Mouse (Mus musculus): ENCODE measurements around the gene Cipc.

DNA sequence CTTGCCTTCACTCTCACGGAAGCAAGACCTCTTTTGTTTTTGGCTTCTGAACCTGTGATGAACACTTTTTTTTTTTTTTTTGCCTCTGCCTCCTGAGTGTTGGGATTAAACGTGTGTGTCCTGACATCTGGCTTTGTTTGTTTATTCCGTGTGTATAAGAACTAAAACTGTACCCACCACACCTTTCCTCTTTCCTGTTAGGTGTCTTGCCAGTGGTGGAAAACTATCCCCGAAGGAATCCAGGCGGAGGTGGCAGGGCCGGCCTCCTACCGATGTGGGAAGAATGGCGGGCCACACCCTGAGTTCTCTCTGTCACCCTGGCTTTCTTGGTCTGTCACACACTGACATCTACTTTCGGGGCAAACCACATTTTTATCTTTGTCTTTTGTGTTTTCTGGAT, 8.3 kb upstream of the Cipc start:
- TF ChIP-seq POLR2A (IDR thresholded peaks at IDR 0.05; ENCODE audit: insufficient read depth, low read depth, low read length), result no peak
- no peak for TF ChIP-seq CTCF (IDR thresholded peaks at IDR 0.05; ENCODE audit: insufficient read depth, low read depth, low read length)

Measured in olfactory bulb, adult 2 months (tissue).